Mouse (Mus musculus) ES-E14 (cell line): ENCODE data around the gene Slc13a3.

Experiments
- CHD2 ChIP-seq: IDR thresholded peaks from 2 replicates; pipeline ENCODE4 v1.6.1; 2014; ENCODE audit warnings: mild to moderate bottlenecking, low read depth, low read length, inconsistent platforms
- MAFK ChIP-seq: IDR thresholded peaks from 2 replicates; pipeline ENCODE4 v1.6.1; 2014; ENCODE audit warnings: mild to moderate bottlenecking, low read depth, low read length, inconsistent platforms; ENCODE audit not compliant: insufficient read depth

DNA sequence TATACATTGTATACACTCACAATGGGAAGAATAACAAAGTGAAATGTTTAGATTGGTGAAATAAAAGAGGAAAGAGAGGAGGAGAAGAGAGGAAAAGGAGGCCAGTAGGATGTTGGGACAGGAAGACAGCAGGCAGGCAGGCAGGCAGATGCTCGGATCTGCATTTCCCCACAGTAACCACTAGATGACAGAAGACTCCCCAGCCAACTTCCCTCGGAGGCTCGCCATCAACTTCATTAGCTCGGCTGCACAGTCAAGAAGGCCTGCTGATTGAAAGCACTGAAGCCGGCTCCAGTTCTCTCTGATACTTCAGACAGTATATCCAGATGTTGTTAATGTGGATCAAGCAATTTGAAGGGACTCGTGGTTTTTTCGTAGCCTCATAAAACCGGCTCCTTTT lies 81.5 kb downstream of the Slc13a3 start:
- TF ChIP-seq MAFK (no peak), CHD2 (no peak)
